Mouse (Mus musculus): ENCODE data around the gene Smarcd1. TPM values are rescaled to one million over a fixed set of nuclear protein-coding genes. Genes with fewer than 3 reads are reported as not detected.

Smarcd1 gene
- total and polyA plus RNA-seq, 2 experiments from 2014 or later, result 16.8 to 35.7 TPM

DNA sequence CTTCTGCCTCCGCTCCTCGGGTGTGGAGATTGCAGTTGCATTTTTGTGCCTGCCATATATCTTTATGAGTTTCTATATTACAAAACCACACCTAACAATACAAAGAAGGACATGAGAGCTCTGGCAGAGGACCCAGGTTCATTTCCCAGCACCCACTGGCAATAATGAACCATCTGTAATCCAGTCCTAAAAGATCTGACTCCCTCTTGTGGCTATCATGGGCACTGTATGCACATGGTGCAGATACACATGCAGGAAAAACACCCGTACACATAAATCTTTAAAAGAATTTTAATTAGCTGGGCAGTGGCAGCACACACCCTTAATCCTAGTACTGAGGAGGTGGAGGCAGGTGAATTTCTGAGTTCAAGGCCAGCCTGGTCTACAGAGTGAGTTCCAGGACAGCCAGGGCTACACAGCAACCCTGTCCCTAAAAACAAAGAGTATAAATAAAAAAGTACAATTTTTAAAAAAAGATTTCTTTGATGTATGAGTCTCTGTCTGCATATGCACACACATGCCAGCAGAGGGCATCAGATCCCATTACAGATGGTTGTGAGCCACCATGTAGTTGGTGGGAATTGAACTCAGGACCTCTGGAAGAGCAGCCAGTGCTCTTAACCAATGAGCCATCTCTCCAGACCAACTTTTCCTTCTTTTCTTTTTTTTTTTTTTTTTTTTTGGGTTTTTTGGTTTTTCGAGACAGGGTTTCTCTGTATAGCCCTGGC, 27.3 kb downstream of the Smarcd1 start:
- DNase-seq (ENCODE audit: low spot score) (no peak), ATAC-seq (ENCODE audit: insufficient read depth, low read depth) (no peak)
- Histone ChIP-seq H3K27ac (ENCODE audit: low read depth) (no peak overlapping the region), H3K9ac (replicated peaks; ENCODE audit: low read depth, low read length) (no peak overlapping the region), H3K9me3 (replicated peaks; ENCODE audit: control insufficient read depth, low read length) (no peaks in the 10 kb centered on the region), H3K27me3 (ENCODE audit: control insufficient read depth, insufficient read depth, low read length) (no peaks in the 10 kb centered on the region), H3K4me3 (ENCODE audit: low read depth, low read length) (no peak overlapping the region), H3K4me1 (ENCODE audit: control insufficient read depth, insufficient read depth) (peaks cover 12% of the 10 kb centered on the region), H3K4me2 (ENCODE audit: low read depth, low read length) (no peak overlapping the region), H3K36me3 (replicated peaks; ENCODE audit: control insufficient read depth, insufficient read depth, low read length) (peaks cover 29% of the 10 kb centered on the region)
- TF ChIP-seq EP300 (IDR thresholded peaks at IDR 0.05; ENCODE audit: low read depth), result no peak
- peak; percentile 27; the same call in 1 of the 2 replicates for TF ChIP-seq CTCF (IDR thresholded peaks at IDR 0.05; ENCODE audit: low read depth)
- 96% methylated on average over 3 of the region's 4 CpGs for WGBS

DNA sequence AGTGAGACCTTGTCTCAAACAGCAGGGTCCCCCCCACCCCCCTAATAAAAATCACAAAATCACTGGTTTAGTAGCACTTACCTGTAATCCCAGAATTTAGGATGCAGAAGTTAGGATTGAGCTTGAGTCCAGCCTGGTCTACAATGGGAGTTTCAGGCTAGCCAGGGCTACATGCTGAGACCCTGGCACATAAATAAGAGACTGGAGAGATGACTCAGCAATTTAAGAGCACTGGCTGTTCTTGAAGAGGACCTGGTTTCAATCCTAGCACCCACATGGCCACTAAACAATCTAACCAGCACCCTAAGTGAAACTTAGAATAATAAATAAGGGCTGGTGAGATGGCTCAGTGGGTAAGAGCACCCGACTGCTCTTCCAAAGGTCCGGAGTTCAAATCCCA, 29.2 kb downstream of the Smarcd1 start:
- DNase-seq (ENCODE audit: low spot score) (no peak), ATAC-seq (ENCODE audit: insufficient read depth, low read depth) (no peak)
- no peak overlapping the region for H3K27ac ChIP-seq (ENCODE audit: low read depth)
- 93% methylated on average over 2 of the region's 2 CpGs for WGBS
- no peak overlapping the region for H3K9ac ChIP-seq (replicated peaks; ENCODE audit: low read depth, low read length)
- H3K4me3 ChIP-seq (ENCODE audit: low read depth, low read length), result no peak overlapping the region
- no peaks in the 10 kb centered on the region for H3K27me3 ChIP-seq (ENCODE audit: control insufficient read depth, insufficient read depth, low read length)
- H3K9me3 ChIP-seq (replicated peaks; ENCODE audit: control insufficient read depth, low read length), result no peaks in the 10 kb centered on the region
- TF ChIP-seq CTCF (IDR thresholded peaks at IDR 0.05; ENCODE audit: low read depth), result no peak
- H3K36me3 ChIP-seq (replicated peaks; ENCODE audit: control insufficient read depth, insufficient read depth, low read length), result peaks cover 41% of the 10 kb centered on the region
- peaks cover 5% of the 10 kb centered on the region for H3K4me1 ChIP-seq (ENCODE audit: control insufficient read depth, insufficient read depth)
- no peak overlapping the region for H3K4me2 ChIP-seq (ENCODE audit: low read depth, low read length)

DNA sequence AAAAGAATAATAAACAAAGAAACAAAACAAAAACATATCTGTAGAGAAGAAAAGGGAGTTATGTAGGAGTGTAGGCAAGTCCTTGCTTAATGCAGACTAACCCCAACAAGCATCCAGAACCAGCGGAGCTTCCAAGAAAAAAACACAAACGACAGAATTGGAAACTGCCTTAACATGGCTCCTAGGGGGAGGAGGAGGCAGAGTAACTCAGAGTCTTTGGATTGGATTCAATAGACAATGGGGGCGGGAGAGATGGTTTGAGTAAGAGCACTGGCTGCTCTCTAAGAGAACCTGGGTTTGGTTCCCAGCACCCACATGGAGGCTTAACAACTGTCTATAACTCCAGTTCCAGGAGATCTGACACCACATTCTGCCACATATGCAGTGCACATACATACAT, 29.7 kb downstream of the Smarcd1 start:
- H3K4me2 ChIP-seq (ENCODE audit: low read depth, low read length), result no peak overlapping the region
- H3K4me1 ChIP-seq (ENCODE audit: control insufficient read depth, insufficient read depth), result peaks cover under 1% of the 10 kb centered on the region; the same call in 1 of the 2 replicates
- H3K4me3 ChIP-seq (ENCODE audit: low read depth, low read length), result no peak overlapping the region
- no peak for TF ChIP-seq CTCF (IDR thresholded peaks at IDR 0.05; ENCODE audit: low read depth)
- TF ChIP-seq EP300 (IDR thresholded peaks at IDR 0.05; ENCODE audit: low read depth), result no peak
- no peaks in the 10 kb centered on the region for H3K27me3 ChIP-seq (ENCODE audit: control insufficient read depth, insufficient read depth, low read length)
- H3K9me3 ChIP-seq (replicated peaks; ENCODE audit: control insufficient read depth, low read length), result no peaks in the 10 kb centered on the region
- no peak overlapping the region for H3K27ac ChIP-seq (ENCODE audit: low read depth)
- no peak for DNase-seq (ENCODE audit: low spot score)
- no peak for ATAC-seq (ENCODE audit: insufficient read depth, low read depth)
- H3K36me3 ChIP-seq (replicated peaks; ENCODE audit: control insufficient read depth, insufficient read depth, low read length), result peaks cover 46% of the 10 kb centered on the region
- WGBS, result 89% methylated on average over 3 of the region's 3 CpGs
- H3K9ac ChIP-seq (replicated peaks; ENCODE audit: low read depth, low read length), result no peak overlapping the region

DNA sequence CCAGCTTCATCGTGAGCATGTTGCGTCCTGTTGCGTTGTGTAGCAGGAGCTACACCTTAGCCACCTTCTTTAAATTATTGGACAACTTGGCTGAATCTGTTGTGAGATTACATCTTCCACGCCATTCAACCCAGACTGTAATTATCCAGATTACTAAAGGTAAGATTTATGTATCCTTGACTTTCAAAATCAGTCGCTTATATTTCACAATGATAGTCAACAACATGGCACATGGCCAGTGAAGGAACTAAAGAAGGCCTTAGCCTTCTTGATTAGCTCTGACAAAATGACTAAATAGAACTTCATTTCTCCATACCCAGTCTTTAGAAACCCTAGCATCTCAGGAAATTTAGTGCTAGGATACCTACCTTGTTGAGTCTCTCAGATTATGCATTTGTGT, 31.3 kb downstream of the Smarcd1 start:
- H3K4me2 ChIP-seq (ENCODE audit: low read depth, low read length), result no peak overlapping the region
- peaks cover 50% of the 10 kb centered on the region for H3K36me3 ChIP-seq (replicated peaks; ENCODE audit: control insufficient read depth, insufficient read depth, low read length)
- no peaks in the 10 kb centered on the region for H3K9me3 ChIP-seq (replicated peaks; ENCODE audit: control insufficient read depth, low read length)
- H3K9ac ChIP-seq (replicated peaks; ENCODE audit: low read depth, low read length), result no peak overlapping the region
- no peaks in the 10 kb centered on the region for H3K4me1 ChIP-seq (ENCODE audit: control insufficient read depth, insufficient read depth)
- no peak overlapping the region for H3K4me3 ChIP-seq (ENCODE audit: low read depth, low read length)
- TF ChIP-seq EP300 (IDR thresholded peaks at IDR 0.05; ENCODE audit: low read depth) (no peak), CTCF (IDR thresholded peaks at IDR 0.05; ENCODE audit: low read depth) (no peak)
- DNase-seq (ENCODE audit: low spot score) (no peak), ATAC-seq (ENCODE audit: insufficient read depth, low read depth) (no peak)
- no peak overlapping the region for H3K27ac ChIP-seq (ENCODE audit: low read depth)
- 97% methylated on average over 5 of the region's 5 CpGs for WGBS
- no peaks in the 10 kb centered on the region for H3K27me3 ChIP-seq (ENCODE audit: control insufficient read depth, insufficient read depth, low read length)

DNA sequence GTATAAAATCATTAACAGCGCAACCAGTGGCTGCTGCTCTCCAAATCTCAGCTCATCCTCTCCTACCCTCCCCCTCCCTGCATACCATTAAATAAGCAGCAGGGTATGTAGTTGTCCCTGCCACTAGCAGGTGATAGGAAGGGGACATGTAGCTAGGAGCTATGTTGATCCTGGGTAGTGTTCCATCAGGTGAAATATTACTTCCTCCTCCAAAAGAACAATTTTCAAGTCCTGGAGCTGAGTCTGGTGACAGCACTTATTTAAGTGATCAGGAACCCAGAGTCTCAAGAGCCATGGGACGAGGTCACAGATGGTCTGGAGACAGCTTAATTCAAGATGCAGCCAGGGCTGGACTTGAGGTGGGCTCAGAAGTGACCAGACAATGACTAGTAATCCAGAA, 33.7 kb downstream of the Smarcd1 start:
- DNase-seq (ENCODE audit: low spot score), result no peak
- Histone ChIP-seq H3K36me3 (replicated peaks; ENCODE audit: control insufficient read depth, insufficient read depth, low read length) (peaks cover 61% of the 10 kb centered on the region), H3K4me2 (ENCODE audit: low read depth, low read length) (no peak overlapping the region), H3K4me1 (ENCODE audit: control insufficient read depth, insufficient read depth) (no peaks in the 10 kb centered on the region), H3K9ac (replicated peaks; ENCODE audit: low read depth, low read length) (no peak overlapping the region), H3K27me3 (ENCODE audit: control insufficient read depth, insufficient read depth, low read length) (no peaks in the 10 kb centered on the region), H3K4me3 (ENCODE audit: low read depth, low read length) (no peak overlapping the region), H3K9me3 (replicated peaks; ENCODE audit: control insufficient read depth, low read length) (no peaks in the 10 kb centered on the region), H3K27ac (ENCODE audit: low read depth) (no peak overlapping the region)
- 94% methylated on average over 2 of the region's 2 CpGs for WGBS
- TF ChIP-seq EP300 (IDR thresholded peaks at IDR 0.05; ENCODE audit: low read depth), result no peak
- TF ChIP-seq CTCF (IDR thresholded peaks at IDR 0.05; ENCODE audit: low read depth), result no peak
- ATAC-seq (ENCODE audit: insufficient read depth, low read depth), result no peak

DNA sequence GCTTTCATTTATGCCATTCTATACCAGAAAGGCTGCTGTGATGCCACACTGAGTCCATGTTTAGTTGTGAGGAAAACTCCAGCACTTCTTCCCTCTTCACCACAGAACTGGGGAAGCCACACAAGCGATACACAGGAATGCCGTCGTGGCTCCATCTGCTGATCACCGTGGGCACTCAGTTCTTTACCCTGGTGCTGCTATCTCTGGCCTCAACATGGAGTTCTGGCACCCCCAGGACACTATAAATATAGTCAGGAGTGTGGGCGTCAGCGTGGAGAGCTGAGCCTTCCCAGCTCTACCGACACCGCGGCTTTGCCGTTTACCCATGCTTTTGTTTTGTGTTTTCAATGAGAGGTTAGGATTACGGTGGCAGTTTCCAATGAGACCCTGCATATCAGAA, 34.7 kb downstream of the Smarcd1 start:
- H3K36me3 ChIP-seq (replicated peaks; ENCODE audit: control insufficient read depth, insufficient read depth, low read length), result peaks cover 71% of the 10 kb centered on the region
- ATAC-seq (ENCODE audit: insufficient read depth, low read depth), result peak; percentile 62
- no peak for TF ChIP-seq EP300 (IDR thresholded peaks at IDR 0.05; ENCODE audit: low read depth)
- peak; percentile 28 for TF ChIP-seq CTCF (IDR thresholded peaks at IDR 0.05; ENCODE audit: low read depth)
- DNase-seq (ENCODE audit: low spot score), result no peak
- no peak overlapping the region for H3K4me2 ChIP-seq (ENCODE audit: low read depth, low read length)
- H3K9me3 ChIP-seq (replicated peaks; ENCODE audit: control insufficient read depth, low read length), result no peaks in the 10 kb centered on the region
- no peak overlapping the region for H3K27ac ChIP-seq (ENCODE audit: low read depth)
- H3K4me3 ChIP-seq (ENCODE audit: low read depth, low read length), result no peak overlapping the region
- H3K4me1 ChIP-seq (ENCODE audit: control insufficient read depth, insufficient read depth), result no peaks in the 10 kb centered on the region
- no peaks in the 10 kb centered on the region for H3K27me3 ChIP-seq (ENCODE audit: control insufficient read depth, insufficient read depth, low read length)
- 48% methylated on average over 11 of the region's 11 CpGs for WGBS
- no peak overlapping the region for H3K9ac ChIP-seq (replicated peaks; ENCODE audit: low read depth, low read length)
